Mouse (Mus musculus) myocyte (in vitro differentiated cells): ENCODE results near the gene Sqstm1. TPM values are rescaled to one million over a fixed set of nuclear protein-coding genes. Genes with fewer than 3 reads are reported as not detected.

Experiments used
- H3K27me3 ChIP-seq: one replicate; pipeline ENCODE4 v1.6.1; 2011; ENCODE audit not compliant: control insufficient read depth, insufficient read depth, insufficient read length
- H3K36me3 ChIP-seq: one replicate; pipeline ENCODE4 v1.6.1; 2011; ENCODE audit not compliant: control insufficient read depth, insufficient read depth
- H3K4me2 ChIP-seq: one replicate; pipeline ENCODE4 v1.6.1; 2011; ENCODE audit warnings: low read depth, control low read depth
- H3K4me3 ChIP-seq: one replicate; pipeline ENCODE4 v1.5.1; 2011; ENCODE audit warnings: mild to moderate bottlenecking, control low read depth, moderate library complexity
- H3K79me2 ChIP-seq: one replicate; pipeline ENCODE4 v1.6.1; 2011; ENCODE audit not compliant: control insufficient read depth, insufficient read depth
- H3ac ChIP-seq: one replicate; pipeline ENCODE4 v1.6.1; 2011; ENCODE audit not compliant: control insufficient read depth, insufficient read length
- CEBPB ChIP-seq: IDR thresholded peaks from 2 replicates; pipeline ENCODE4 v1.6.1; 2011; ENCODE audit warnings: mild to moderate bottlenecking, moderate library complexity; ENCODE audit not compliant: poor library complexity, insufficient read depth, severe bottlenecking
- E2F4 ChIP-seq: IDR thresholded peaks from one replicate; pipeline ENCODE4 v1.6.1; 2011; ENCODE audit warnings: mild to moderate bottlenecking, control low read depth, moderate library complexity; ENCODE audit not compliant: insufficient read depth
- MAX ChIP-seq: IDR thresholded peaks from one replicate; pipeline ENCODE4 v1.6.1; 2011; ENCODE audit warnings: low read depth, mild to moderate bottlenecking, control low read depth
- MYOG ChIP-seq, 3 experiments: IDR thresholded peaks; one replicate each; pipeline ENCODE4 v1.6.1; 2011; ENCODE audit warnings: control low read depth in 2 of 3, low read depth in 2 of 3, mild to moderate bottlenecking in 2 of 3; ENCODE audit not compliant: insufficient read length in 2 of 3, control insufficient read depth in 1 of 3, insufficient read depth in 1 of 3
- POLR2A ChIP-seq: IDR thresholded peaks from one replicate; pipeline ENCODE4 v1.6.1; 2011; ENCODE audit warnings: low read depth, mild to moderate bottlenecking, control low read depth, moderate library complexity; ENCODE audit not compliant: insufficient read length
- POLR2AphosphoS2 ChIP-seq: IDR thresholded peaks from one replicate; pipeline ENCODE4 v1.6.1; 2011; ENCODE audit warnings: low read depth, control low read depth; ENCODE audit not compliant: insufficient read length
- REST ChIP-seq: IDR thresholded peaks from one replicate; pipeline ENCODE4 v1.6.1; 2011; ENCODE audit warnings: mild to moderate bottlenecking, control low read depth, moderate library complexity; ENCODE audit not compliant: insufficient read depth, insufficient read length
- SRF ChIP-seq: IDR thresholded peaks from one replicate; pipeline ENCODE4 v1.6.1; 2011; ENCODE audit warnings: low read depth; ENCODE audit not compliant: control insufficient read depth, insufficient read length
- TCF12 ChIP-seq: IDR thresholded peaks from one replicate; pipeline ENCODE4 v1.6.1; 2011; ENCODE audit warnings: mild to moderate bottlenecking, control low read depth; ENCODE audit not compliant: poor library complexity, insufficient read depth, severe bottlenecking
- TCF3 ChIP-seq: IDR thresholded peaks from one replicate; pipeline ENCODE4 v1.6.1; 2011; ENCODE audit warnings: low read depth, control low read depth; ENCODE audit not compliant: insufficient read length
- USF1 ChIP-seq: IDR thresholded peaks from one replicate; pipeline ENCODE4 v1.6.1; 2011; ENCODE audit warnings: low read depth, mild to moderate bottlenecking, control low read depth, moderate library complexity
- polyA plus RNA-seq: library from polyadenylated mRNA; unstranded; fragments of >200 nt; fragmentation: generic; extraction: Trizol; gene quantifications from one replicate; pipeline ENCODE4 v1.2.1, GENCODE M21; 2012; ENCODE audit warnings: missing spikeins

The Sqstm1 gene
- polyA plus RNA-seq, 1 experiment, result 873 TPM

GRCm38 (mm10) chr11:50149603-50150150 is 61.0 kb downstream of the Sqstm1 start:
- no peaks in the 10 kb centered on the region for H3K27me3 ChIP-seq
- no peak overlapping the region for H3ac ChIP-seq
- no peak overlapping the region for H3K4me2 ChIP-seq
- H3K79me2 ChIP-seq, result no peaks in the 10 kb centered on the region
- no peak overlapping the region for H3K4me3 ChIP-seq
- TF ChIP-seq TCF3, result no peak
- TF ChIP-seq MYOG (IDR thresholded peaks at IDR 0.05; ENCODE audit: control insufficient read depth in 1 of 3, insufficient read depth in 1 of 3, insufficient read length in 2 of 3, low read depth in 2 of 3), result no peak
- TF ChIP-seq CEBPB, result no peak
- TF ChIP-seq TCF12, result no peak
- TF ChIP-seq SRF, result no peak
- TF ChIP-seq POLR2A, result no peak
- no peak for TF ChIP-seq REST
- no peak for TF ChIP-seq USF1
- no peak for TF ChIP-seq MAX
- TF ChIP-seq E2F4, result no peak
- TF ChIP-seq POLR2AphosphoS2, result no peak
- H3K36me3 ChIP-seq, result peaks cover 19% of the 10 kb centered on the region

Other genes with a start within 250 kb of the Sqstm1 start
- gene Rnf130, start 185.5 kb downstream of the Sqstm1 start, polyA plus RNA-seq, result not detected
- 36.6 TPM for gene Tbc1d9b, start 79.4 kb downstream of the Sqstm1 start, polyA plus RNA-seq
- gene Mrnip, start 36.4 kb downstream of the Sqstm1 start, polyA plus RNA-seq, result 7.8 TPM
- 89.2 TPM for gene Mgat4b, start 63 bp upstream of the Sqstm1 start, polyA plus RNA-seq
- 1.8 TPM for gene Ltc4s, start 27.8 kb upstream of the Sqstm1 start, polyA plus RNA-seq
- 13.7 TPM for gene Maml1, start 81.5 kb upstream of the Sqstm1 start, polyA plus RNA-seq
- 139 TPM for gene Canx, start 114.8 kb upstream of the Sqstm1 start, polyA plus RNA-seq
- gene Cby3, start 143.6 kb upstream of the Sqstm1 start, polyA plus RNA-seq, result not detected
- 54.5 TPM for gene Hnrnph1, start 166.2 kb upstream of the Sqstm1 start, polyA plus RNA-seq
- gene Rufy1, start 220.3 kb upstream of the Sqstm1 start, polyA plus RNA-seq, result 13.9 TPM